Mouse (Mus musculus): ENCODE measurements at regions not wholly inside any gene's neighbourhood (a gene's known extent, or its start where the extent isn't known, plus 50 kb on each side); places are given as distances from the start of the nearest gene placed in this dataset.

- no peak for DNase-seq (ENCODE audit: inconsistent ontology term)
Observed at GRCm38 (mm10) chr15:62099683-62100082, 1176.9 kb upstream of the A1bg start.

DNA sequence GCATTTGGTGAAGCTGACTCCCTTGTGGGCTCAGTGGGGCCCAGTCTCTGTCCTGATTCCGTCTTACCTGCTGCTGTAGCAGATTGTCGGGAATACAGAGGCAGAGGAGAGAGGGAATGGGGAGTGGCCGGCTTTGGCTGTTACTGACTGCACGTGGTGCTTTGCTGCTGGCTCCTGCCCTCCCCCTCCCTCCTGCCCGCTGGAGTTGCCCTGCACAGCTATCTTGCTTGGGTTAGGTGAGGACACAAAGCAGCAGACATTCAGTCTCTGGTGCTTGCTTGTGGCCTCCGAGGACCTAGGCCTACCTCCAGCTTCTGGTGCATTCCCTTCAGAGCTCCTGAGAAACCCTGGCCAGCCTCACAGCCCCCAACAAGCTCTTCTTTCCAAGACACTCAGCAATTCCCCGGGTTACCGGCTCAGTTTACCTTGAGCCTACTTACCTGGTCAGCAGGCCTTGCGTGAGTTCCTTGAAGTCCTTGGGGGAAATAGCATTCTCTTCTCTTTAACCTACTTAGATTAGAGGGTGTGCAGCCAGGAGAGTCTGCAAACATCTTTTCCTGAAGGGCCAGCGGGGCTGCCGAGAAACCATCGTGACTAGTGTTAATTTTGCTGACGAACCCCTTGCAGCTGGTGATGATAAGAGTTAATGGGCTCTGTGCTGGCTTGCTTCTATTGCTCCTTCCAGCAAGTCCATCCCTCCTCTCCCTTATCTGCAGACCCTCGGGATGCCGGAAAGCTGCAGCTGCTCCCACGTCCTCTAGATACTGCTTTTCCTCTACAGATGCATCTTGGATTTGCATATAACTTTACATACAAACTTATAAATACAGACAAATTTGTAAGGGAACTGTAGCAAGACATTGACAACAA lies 1176.2 kb upstream of the A1bg start:
- DNase-seq (ENCODE audit: inconsistent ontology term): no peak

DNA sequence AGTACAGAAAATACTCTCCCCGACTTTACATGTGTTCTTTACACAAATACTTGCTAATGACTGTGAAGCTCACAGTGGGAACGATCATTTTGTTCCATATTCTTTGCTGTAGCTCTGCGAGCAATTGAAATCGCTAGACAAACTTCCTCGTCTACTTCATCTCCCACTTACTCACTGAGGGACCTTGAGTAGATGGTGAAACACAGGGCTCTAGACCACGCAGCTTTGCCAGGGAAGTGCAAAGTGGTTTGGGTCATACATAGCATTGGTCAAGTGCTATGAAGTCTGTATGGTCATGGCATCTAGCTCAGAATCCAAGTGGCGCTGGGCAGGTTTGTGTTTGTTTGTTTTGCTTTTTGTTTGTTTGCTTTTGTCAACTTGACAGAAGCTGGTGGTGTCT lies 1174.0 kb upstream of the A1bg start:
- no peak for DNase-seq (ENCODE audit: inconsistent ontology term)

GRCm38 (mm10) chr15:62095198-62095597 lies 1172.4 kb upstream of the A1bg start:
- DNase-seq (ENCODE audit: inconsistent ontology term): no peak

DNA sequence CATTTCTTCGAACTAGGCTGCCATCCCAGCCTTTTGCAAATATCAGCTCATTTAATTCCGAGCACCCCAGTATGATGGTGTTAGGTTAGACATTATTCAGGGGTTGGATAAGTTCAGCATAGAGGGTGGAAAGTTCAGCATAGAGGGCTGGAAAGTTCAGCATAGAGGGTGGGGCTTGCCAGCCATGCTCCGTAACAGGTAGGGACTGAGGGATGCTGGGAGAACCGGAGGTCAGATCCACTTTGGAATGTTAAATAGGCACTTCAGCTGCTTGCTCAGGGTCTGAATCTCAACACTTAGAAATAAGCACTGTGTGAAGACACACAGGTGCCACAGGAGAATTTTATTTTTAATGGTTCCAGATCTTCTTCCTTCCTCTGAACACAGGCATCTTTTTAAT lies 1170.9 kb upstream of the A1bg start:
- no peak for DNase-seq (ENCODE audit: inconsistent ontology term)

GRCm38 (mm10) chr15:62092671-62093185 lies 1169.9 kb upstream of the A1bg start:
- peak; percentile 43 for DNase-seq (ENCODE audit: inconsistent ontology term)

DNA sequence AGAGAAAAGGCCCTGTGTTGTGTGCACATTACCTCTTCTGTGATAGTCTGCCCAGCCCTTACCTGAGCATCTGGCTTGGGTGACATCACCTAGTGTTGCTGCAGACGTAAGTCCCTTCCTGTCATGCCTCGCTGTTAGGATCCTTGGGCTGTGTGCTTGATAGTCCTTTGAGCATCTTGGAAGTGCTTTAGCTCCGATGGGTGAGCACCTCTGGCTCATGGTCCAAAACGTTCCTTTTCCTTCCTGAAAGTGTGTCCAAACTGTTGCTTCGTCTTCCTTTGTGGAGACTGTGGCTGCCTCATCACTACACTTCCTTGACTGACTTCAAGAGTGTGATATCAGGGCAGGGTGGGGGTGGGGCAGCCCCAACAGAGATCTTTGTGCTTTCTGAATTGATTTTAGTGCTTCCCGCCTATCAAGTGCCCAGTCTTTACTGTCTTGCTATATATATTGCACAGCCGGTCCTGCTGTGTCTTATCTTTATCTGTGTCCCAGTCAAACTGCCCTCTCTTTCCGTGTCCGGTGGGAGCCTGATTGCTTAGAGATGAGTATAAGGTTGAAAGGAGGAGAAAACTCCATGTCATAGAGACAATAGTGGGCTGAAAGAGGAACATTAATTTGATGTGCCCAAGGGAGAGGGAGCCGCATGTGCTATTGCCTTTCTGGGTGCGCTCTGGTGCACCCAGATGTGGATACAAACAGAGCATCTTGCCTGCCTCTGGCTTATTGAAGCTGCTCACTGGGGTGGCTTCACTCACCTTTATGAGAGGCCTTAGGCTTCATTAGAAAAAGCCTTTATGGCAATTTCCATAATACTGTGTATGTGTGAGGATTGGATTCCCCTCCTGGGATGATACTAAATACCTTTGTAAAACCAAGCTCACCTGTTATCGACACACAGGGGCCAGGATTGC lies 1169.2 kb upstream of the A1bg start:
- no peak for DNase-seq (ENCODE audit: inconsistent ontology term)

- no peak for DNase-seq (ENCODE audit: inconsistent ontology term)
Observed at GRCm38 (mm10) chr15:62091144-62091543, 1168.3 kb upstream of the A1bg start.

GRCm38 (mm10) chr15:62088341-62088740 lies 1165.5 kb upstream of the A1bg start:
- DNase-seq (ENCODE audit: inconsistent ontology term): no peak

DNA sequence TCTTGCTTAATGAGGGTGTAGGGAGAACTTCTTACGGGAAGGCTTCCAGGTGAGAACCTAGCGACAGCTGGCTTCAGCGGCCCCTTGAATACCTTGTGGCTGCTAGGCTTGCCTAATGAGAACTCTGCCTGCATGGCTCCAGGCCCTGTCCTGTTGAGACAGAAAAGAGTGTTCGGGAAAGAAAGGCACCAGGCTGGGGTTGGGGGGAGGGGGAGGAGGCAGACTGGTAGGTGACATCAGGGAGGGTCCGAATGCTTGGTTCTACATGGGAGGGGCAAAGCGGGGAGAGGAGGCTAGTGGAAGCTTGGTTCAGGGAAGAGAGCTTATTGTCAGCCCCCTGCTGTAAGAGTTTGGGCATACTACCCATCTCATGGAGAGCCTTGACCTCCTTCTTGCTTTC lies 1164.9 kb upstream of the A1bg start:
- no peak for DNase-seq (ENCODE audit: inconsistent ontology term)

- DNase-seq (ENCODE audit: inconsistent ontology term): no peak
Observed at GRCm38 (mm10) chr15:62086037-62086436, 1163.2 kb upstream of the A1bg start.

GRCm38 (mm10) chr15:62083347-62083746 lies 1160.5 kb upstream of the A1bg start:
- DNase-seq (ENCODE audit: inconsistent ontology term): no peak

- DNase-seq (ENCODE audit: inconsistent ontology term): no peak
Observed at GRCm38 (mm10) chr15:62082539-62082938, 1159.7 kb upstream of the A1bg start.

GRCm38 (mm10) chr15:62079155-62080109 lies 1156.6 kb upstream of the A1bg start:
- DNase-seq (ENCODE audit: inconsistent ontology term): peak; percentile 99

DNA sequence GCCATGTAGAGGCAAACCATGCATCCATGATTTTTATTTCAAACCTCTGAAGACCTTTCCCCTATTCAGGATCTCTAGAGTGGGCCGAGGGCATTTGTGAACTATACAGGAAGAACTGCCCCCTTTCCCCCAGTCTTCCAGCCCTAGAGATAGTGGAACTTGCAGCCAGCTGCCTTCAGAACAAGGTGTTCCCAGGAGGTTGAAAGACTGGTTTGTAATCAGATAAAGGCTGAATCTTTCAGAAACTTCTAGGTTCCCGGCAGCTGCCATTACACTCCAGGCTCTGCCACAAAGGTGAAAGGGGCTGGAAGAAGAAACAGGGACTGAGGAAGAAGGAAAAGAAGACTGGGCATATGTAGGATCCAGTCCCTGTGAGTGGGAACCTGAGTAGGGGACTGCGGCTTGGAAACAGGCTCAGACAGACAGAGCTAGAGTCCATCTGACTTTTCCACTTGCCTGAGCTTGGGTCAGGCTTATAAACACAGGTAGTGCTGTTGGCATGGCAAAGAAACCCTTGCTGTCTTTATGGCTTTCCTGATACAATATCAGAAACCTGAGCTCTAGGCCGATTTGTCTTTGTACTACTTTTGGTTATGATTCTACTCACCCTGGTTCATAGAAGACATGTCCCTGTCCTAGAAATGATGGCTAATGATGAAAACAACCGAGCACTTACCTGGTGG lies 1153.9 kb upstream of the A1bg start:
- no peak for DNase-seq (ENCODE audit: inconsistent ontology term)

DNA sequence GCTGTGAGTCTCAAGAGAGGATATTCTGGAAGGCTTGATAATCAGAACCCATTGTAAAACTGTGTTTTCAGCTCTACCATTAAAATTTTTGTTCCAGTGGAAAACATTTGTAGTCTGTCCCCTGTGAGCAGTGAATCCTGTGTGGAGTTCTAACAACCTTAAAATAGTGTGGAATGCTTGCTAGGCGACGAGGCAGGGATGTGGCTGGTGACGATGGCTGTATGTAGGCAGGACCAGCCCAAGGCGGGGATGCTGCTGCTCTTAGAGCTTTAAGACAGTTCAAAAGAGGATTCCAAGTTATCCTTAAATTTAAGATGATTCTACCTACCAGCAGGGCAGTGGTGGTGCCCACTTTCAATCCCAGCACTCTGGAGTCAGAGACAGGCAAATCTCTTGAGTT lies 1151.9 kb upstream of the A1bg start:
- no peak for DNase-seq (ENCODE audit: inconsistent ontology term)

DNA sequence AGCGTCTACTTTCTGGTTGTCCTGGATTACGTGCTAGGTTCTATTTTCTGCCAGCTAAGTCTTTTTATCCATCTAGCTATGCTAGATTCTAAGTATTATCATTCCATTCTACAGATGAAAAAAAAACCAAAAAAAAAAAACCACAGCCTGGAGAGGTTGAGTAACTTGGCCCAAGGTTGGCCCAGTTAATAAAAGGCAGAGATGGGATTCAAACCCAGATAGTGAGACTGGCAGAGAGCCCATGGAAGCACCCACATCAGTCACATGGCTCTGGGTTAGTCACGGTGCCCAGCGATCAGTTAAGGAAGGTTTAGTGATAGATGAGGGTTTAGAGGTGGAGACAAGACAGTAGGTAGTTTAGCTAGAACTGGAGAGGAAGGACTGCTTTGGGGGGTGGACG lies 1150.8 kb upstream of the A1bg start:
- DNase-seq (ENCODE audit: inconsistent ontology term): no peak

- no peak for DNase-seq (ENCODE audit: inconsistent ontology term)
Observed at GRCm38 (mm10) chr15:62071311-62071710, 1148.5 kb upstream of the A1bg start.

- peak; percentile 50 for DNase-seq (ENCODE audit: inconsistent ontology term)
Observed at GRCm38 (mm10) chr15:62068422-62069160, 1145.8 kb upstream of the A1bg start.

GRCm38 (mm10) chr15:62064399-62064798 lies 1141.6 kb upstream of the A1bg start:
- DNase-seq (ENCODE audit: inconsistent ontology term): no peak

Measured in Muller cell, postnatal 12 days (primary cell).